Mouse (Mus musculus) adrenal gland, postnatal 4 days (tissue): ENCODE results near the gene Slc35e1. TPM values are rescaled to one million over a fixed set of nuclear protein-coding genes. Genes with fewer than 3 reads are reported as not detected.

Experiments used
- DNase-seq, 2 experiments: peaks; one replicate each; pipeline ENCODE4 v3.0.0; 2021 to 2022; ENCODE audit warnings: low spot score in 2 of 2, mixed read lengths in 2 of 2
- total RNA-seq, 2 experiments: library from RNA; stranded (reverse); gene quantifications; 2 replicates each; pipeline ENCODE4 v1.2.3; 2021

Slc35e1 gene
- total RNA-seq, 2 experiments from 2014 or later = 25.1 to 26.7 TPM

- DNase-seq = no peak
Observed at GRCm38 (mm10) chr8:72487014-72487413, 5.4 kb downstream of the Slc35e1 start.

GRCm38 (mm10) chr8:72485456-72486199, 6.8 kb downstream of the Slc35e1 start:
- DNase-seq = no peak

GRCm38 (mm10) chr8:72474826-72475546, 17.4 kb downstream of the Slc35e1 start, which contains the start of gene Cherp:
Gene Cherp (minus strand): TSS chr8:72475226.
- peak; percentile 81 to 92 for DNase-seq

- no peak for DNase-seq
Observed at GRCm38 (mm10) chr8:72470684-72471083, 21.7 kb downstream of the Slc35e1 start.

- no peak for DNase-seq
Observed at GRCm38 (mm10) chr8:72469984-72470383, 22.4 kb downstream of the Slc35e1 start.

- DNase-seq = no peak
Observed at GRCm38 (mm10) chr8:72469243-72469642, 23.2 kb downstream of the Slc35e1 start.

- DNase-seq = no peak
Observed at GRCm38 (mm10) chr8:72464211-72464610, 28.2 kb downstream of the Slc35e1 start.

GRCm38 (mm10) chr8:72459881-72460533, 32.4 kb downstream of the Slc35e1 start:
- no peak for DNase-seq

- DNase-seq = no peak
Observed at GRCm38 (mm10) chr8:72458457-72458856, 34.0 kb downstream of the Slc35e1 start.

- no peak for DNase-seq
Observed at GRCm38 (mm10) chr8:72457806-72458205, 34.6 kb downstream of the Slc35e1 start.

GRCm38 (mm10) chr8:72455317-72455716, 37.1 kb downstream of the Slc35e1 start:
- DNase-seq = no peak

- DNase-seq = no peak
Observed at GRCm38 (mm10) chr8:72453904-72454303, 38.5 kb downstream of the Slc35e1 start.

GRCm38 (mm10) chr8:72451516-72451915, 40.9 kb downstream of the Slc35e1 start:
- no peak for DNase-seq

GRCm38 (mm10) chr8:72445071-72445470, 47.3 kb downstream of the Slc35e1 start:
- no peak for DNase-seq

GRCm38 (mm10) chr8:72443994-72444350, 48.4 kb downstream of the Slc35e1 start:
- no peak for DNase-seq

- DNase-seq = peak; percentile 87 to 93
Observed at GRCm38 (mm10) chr8:72443338-72443993, 48.9 kb downstream of the Slc35e1 start, which contains the start of the genes Calr3 and 1700030K09Rik. Gene Calr3 (minus strand): TSS chr8:72443870. Gene 1700030K09Rik (plus strand): TSS chr8:72443880.

GRCm38 (mm10) chr8:72438248-72439015, 54.0 kb downstream of the Slc35e1 start:
- no peak for DNase-seq

GRCm38 (mm10) chr8:72434952-72435351, 57.5 kb downstream of the Slc35e1 start:
- DNase-seq = peak; percentile 37 to 61
